Mouse (Mus musculus): ENCODE measurements around the gene Fgf14. TPM values are rescaled to one million over a fixed set of nuclear protein-coding genes. Genes with fewer than 3 reads are reported as not detected.

The Fgf14 gene
- polyA plus RNA-seq, 1 experiment from 2014 or later, result 8.3 TPM

DNA sequence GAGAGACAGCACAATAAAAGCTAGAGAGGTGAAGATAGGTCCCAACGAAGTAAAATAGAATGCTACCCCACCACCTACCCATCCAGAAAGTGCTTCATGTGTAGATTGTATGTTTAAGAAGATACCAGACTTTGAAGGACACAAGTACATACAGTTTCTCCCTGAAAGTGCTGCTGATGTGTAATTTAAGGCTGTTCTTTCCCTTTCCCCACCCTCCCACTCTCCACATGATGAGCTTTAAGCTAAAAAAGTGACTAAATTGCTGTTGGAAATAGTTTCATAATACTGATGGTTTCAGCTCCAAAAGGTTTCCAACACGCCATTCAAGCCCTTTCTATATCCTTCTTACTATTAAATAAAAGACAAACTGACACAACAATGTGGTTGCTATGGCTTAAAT lies 63.5 kb downstream of the Fgf14 start:
- Histone ChIP-seq H3K4me1 (replicated peaks; ENCODE audit: control insufficient read depth, insufficient read depth, low read length) (no peaks in the 10 kb centered on the region), H3K36me3 (ENCODE audit: control insufficient read depth, insufficient read depth, low read length) (no peaks in the 10 kb centered on the region), H3K4me3 (ENCODE audit: low read depth, low read length) (no peak overlapping the region), H3K9ac (ENCODE audit: low read depth, low read length) (no peak overlapping the region), H3K27ac (ENCODE audit: low read depth, low read length) (no peak overlapping the region), H3K9me3 (ENCODE audit: control insufficient read depth, low read length) (no peaks in the 10 kb centered on the region), H3K27me3 (ENCODE audit: control insufficient read depth, insufficient read depth, low read length) (no peaks in the 10 kb centered on the region), H3K4me2 (replicated peaks; ENCODE audit: low read depth, low read length) (no peak overlapping the region)
- DNase-seq (ENCODE audit: low spot score), result no peak
- no peak for ATAC-seq (ENCODE audit: low FRiP score)
- 68% methylated on average over 2 of the region's 2 CpGs for WGBS

DNA sequence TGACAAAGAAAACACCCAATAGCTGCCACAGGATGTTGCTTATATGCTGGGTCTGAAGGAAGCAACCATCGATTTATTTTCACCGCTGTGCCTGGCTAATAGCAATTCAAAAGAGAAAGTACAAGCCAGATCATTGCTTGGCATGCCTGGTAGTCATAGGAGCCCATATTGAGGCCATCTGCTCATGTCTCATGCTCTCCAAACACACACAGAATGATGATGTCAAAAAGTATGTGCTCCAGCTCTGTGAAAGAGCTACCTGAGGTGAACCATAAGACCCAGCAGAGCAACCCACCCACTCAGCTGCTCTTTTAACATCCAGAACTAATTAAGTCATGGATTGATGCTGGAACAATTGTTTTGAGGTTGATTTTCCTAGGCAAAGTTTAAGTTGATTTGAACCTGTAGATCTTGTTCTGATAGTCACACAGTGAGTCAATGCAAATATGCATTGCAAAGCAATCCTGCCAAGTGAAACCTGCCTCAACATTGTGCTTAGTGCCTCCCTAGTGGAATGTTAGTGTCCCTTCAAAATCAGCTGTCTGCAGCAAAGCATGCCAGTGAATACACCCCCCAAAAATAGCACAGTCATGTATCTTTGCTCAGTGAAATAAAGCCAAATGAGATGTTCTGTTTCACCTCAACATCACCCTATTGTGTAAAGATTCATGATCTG lies 70.8 kb downstream of the Fgf14 start:
- Histone ChIP-seq H3K4me2 (replicated peaks; ENCODE audit: low read depth, low read length) (no peak overlapping the region), H3K4me3 (ENCODE audit: low read depth, low read length) (no peak overlapping the region), H3K27ac (ENCODE audit: low read depth, low read length) (no peak overlapping the region), H3K9me3 (ENCODE audit: control insufficient read depth, low read length) (no peaks in the 10 kb centered on the region), H3K36me3 (ENCODE audit: control insufficient read depth, insufficient read depth, low read length) (no peaks in the 10 kb centered on the region), H3K27me3 (ENCODE audit: control insufficient read depth, insufficient read depth, low read length) (no peaks in the 10 kb centered on the region), H3K9ac (ENCODE audit: low read depth, low read length) (no peak overlapping the region), H3K4me1 (replicated peaks; ENCODE audit: control insufficient read depth, insufficient read depth, low read length) (no peaks in the 10 kb centered on the region)
- ATAC-seq (ENCODE audit: low FRiP score) (no peak), DNase-seq (ENCODE audit: low spot score) (no peak)
- WGBS, result 96% methylated on average over 2 of the region's 2 CpGs

GRCm38 (mm10) chr14:124605031-124605743 lies 71.7 kb downstream of the Fgf14 start:
- Histone ChIP-seq H3K27me3 (ENCODE audit: control insufficient read depth, insufficient read depth, low read length) (no peaks in the 10 kb centered on the region), H3K27ac (ENCODE audit: low read depth, low read length) (no peak overlapping the region), H3K4me3 (ENCODE audit: low read depth, low read length) (no peak overlapping the region), H3K4me1 (replicated peaks; ENCODE audit: control insufficient read depth, insufficient read depth, low read length) (no peaks in the 10 kb centered on the region), H3K4me2 (replicated peaks; ENCODE audit: low read depth, low read length) (no peak overlapping the region), H3K9me3 (ENCODE audit: control insufficient read depth, low read length) (no peaks in the 10 kb centered on the region), H3K9ac (ENCODE audit: low read depth, low read length) (no peak overlapping the region), H3K36me3 (ENCODE audit: control insufficient read depth, insufficient read depth, low read length) (no peaks in the 10 kb centered on the region)
- 94% methylated on average over 1 of the region's 1 CpGs for WGBS
- ATAC-seq (ENCODE audit: low FRiP score) (no peak), DNase-seq (ENCODE audit: low spot score) (no peak)

GRCm38 (mm10) chr14:124576571-124576970 lies 100.4 kb downstream of the Fgf14 start:
- no peak overlapping the region for H3K4me2 ChIP-seq (replicated peaks; ENCODE audit: low read depth, low read length)
- no peaks in the 10 kb centered on the region for H3K36me3 ChIP-seq (ENCODE audit: control insufficient read depth, insufficient read depth, low read length)
- no peak for ATAC-seq (ENCODE audit: low FRiP score)
- H3K27me3 ChIP-seq (ENCODE audit: control insufficient read depth, insufficient read depth, low read length), result no peaks in the 10 kb centered on the region
- H3K4me3 ChIP-seq (ENCODE audit: low read depth, low read length), result no peak overlapping the region
- no peaks in the 10 kb centered on the region for H3K4me1 ChIP-seq (replicated peaks; ENCODE audit: control insufficient read depth, insufficient read depth, low read length)
- 85% methylated on average over 1 of the region's 1 CpGs for WGBS
- DNase-seq (ENCODE audit: low spot score), result no peak
- H3K9me3 ChIP-seq (ENCODE audit: control insufficient read depth, low read length), result no peaks in the 10 kb centered on the region
- H3K27ac ChIP-seq (ENCODE audit: low read depth, low read length), result no peak overlapping the region
- no peak overlapping the region for H3K9ac ChIP-seq (ENCODE audit: low read depth, low read length)

DNA sequence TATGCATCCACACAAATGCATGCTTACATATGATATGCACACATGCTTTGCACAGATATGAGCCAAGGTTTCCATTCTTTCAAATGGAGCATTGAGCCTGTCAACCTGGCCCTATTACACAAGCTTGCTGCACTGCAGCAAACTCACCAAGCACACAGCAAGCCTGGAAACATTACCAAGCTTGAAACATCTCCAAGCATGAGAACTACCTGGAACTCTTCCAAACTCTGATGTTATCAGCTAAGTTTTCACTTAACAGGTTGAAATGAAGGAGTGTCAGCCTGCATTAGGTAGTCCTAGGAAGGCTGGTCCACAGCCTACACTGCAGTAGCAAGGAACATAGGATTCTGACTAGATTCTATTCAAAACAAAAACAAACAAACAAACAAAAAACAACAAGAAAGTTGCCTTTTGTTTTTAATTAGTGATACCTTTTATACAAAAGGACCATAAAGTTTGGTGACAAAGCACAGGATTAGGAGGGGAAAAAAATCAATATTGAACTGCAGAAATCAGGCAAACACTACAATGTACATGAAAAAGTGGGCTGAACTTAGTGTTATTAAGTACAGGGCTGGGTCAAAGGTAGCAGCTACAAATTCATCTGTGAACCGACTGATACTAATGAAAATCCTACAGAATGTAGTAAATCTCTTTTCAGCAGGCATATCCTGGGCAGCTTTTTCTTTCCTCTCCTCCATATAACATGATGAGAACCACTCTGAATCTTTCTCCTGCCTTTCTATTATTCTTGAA lies 101.6 kb downstream of the Fgf14 start:
- no peak overlapping the region for H3K9ac ChIP-seq (ENCODE audit: low read depth, low read length)
- no peak overlapping the region for H3K4me2 ChIP-seq (replicated peaks; ENCODE audit: low read depth, low read length)
- no peaks in the 10 kb centered on the region for H3K36me3 ChIP-seq (ENCODE audit: control insufficient read depth, insufficient read depth, low read length)
- no peaks in the 10 kb centered on the region for H3K27me3 ChIP-seq (ENCODE audit: control insufficient read depth, insufficient read depth, low read length)
- no peaks in the 10 kb centered on the region for H3K9me3 ChIP-seq (ENCODE audit: control insufficient read depth, low read length)
- no peak overlapping the region for H3K4me3 ChIP-seq (ENCODE audit: low read depth, low read length)
- no peaks in the 10 kb centered on the region for H3K4me1 ChIP-seq (replicated peaks; ENCODE audit: control insufficient read depth, insufficient read depth, low read length)
- no peak overlapping the region for H3K27ac ChIP-seq (ENCODE audit: low read depth, low read length)
- 88% methylated on average over 1 of the region's 1 CpGs for WGBS
- no peak for DNase-seq (ENCODE audit: low spot score)
- ATAC-seq (ENCODE audit: low FRiP score), result no peak

GRCm38 (mm10) chr14:124566445-124566844 lies 110.5 kb downstream of the Fgf14 start:
- no peaks in the 10 kb centered on the region for H3K27me3 ChIP-seq (ENCODE audit: control insufficient read depth, insufficient read depth, low read length)
- WGBS, result 97% methylated on average over 1 of the region's 1 CpGs
- no peaks in the 10 kb centered on the region for H3K4me1 ChIP-seq (replicated peaks; ENCODE audit: control insufficient read depth, insufficient read depth, low read length)
- H3K27ac ChIP-seq (ENCODE audit: low read depth, low read length), result no peak overlapping the region
- H3K4me2 ChIP-seq (replicated peaks; ENCODE audit: low read depth, low read length), result no peak overlapping the region
- ATAC-seq (ENCODE audit: low FRiP score) (no peak), DNase-seq (ENCODE audit: low spot score) (no peak)
- H3K4me3 ChIP-seq (ENCODE audit: low read depth, low read length), result no peak overlapping the region
- H3K9ac ChIP-seq (ENCODE audit: low read depth, low read length), result no peak overlapping the region
- no peaks in the 10 kb centered on the region for H3K9me3 ChIP-seq (ENCODE audit: control insufficient read depth, low read length)
- no peaks in the 10 kb centered on the region for H3K36me3 ChIP-seq (ENCODE audit: control insufficient read depth, insufficient read depth, low read length)

DNA sequence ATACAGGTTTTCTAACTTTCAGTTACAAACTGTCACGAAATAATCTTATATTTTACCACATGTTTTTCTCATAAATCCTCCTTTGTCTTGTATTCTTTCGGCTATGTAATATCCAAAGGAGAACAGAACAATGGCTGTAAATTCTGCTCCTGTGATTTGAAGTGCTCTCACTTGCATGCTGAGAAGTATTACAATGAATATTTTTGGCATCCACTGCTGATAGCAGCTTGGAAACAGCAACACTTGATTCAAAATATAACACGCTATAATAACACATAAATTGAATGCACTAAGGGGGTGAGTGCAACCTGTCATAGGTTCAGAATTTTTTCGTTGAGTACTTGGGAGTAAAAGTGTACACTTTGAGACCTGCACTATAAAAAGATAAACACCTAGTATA lies 115.4 kb downstream of the Fgf14 start:
- H3K36me3 ChIP-seq (ENCODE audit: control insufficient read depth, insufficient read depth, low read length), result no peaks in the 10 kb centered on the region
- no peaks in the 10 kb centered on the region for H3K27me3 ChIP-seq (ENCODE audit: control insufficient read depth, insufficient read depth, low read length)
- H3K4me3 ChIP-seq (ENCODE audit: low read depth, low read length), result no peak overlapping the region
- no peak for ATAC-seq (ENCODE audit: low FRiP score)
- H3K4me1 ChIP-seq (replicated peaks; ENCODE audit: control insufficient read depth, insufficient read depth, low read length), result no peaks in the 10 kb centered on the region
- 77% methylated on average over 4 of the region's 4 CpGs for WGBS
- H3K9me3 ChIP-seq (ENCODE audit: control insufficient read depth, low read length), result no peaks in the 10 kb centered on the region
- no peak overlapping the region for H3K9ac ChIP-seq (ENCODE audit: low read depth, low read length)
- no peak overlapping the region for H3K27ac ChIP-seq (ENCODE audit: low read depth, low read length)
- no peak for DNase-seq (ENCODE audit: low spot score)
- H3K4me2 ChIP-seq (replicated peaks; ENCODE audit: low read depth, low read length), result no peak overlapping the region

DNA sequence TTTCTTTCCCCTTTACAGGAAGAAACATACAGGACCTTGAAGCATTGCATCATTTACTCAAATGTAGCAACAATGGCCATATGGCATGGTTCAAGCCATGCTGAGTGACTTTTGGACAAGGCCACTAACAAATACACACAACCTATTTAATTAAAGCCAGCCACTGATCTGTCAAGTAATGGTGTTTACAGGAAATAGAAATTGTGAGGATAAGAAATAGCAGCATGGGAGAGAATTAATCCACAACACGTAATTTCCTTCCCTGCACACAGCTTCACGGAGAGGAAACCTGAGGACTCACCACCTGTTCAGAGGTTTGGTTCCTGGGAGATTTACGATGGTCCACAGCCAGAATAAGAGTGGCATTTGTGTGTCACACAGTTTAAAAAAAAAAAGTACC lies 140.8 kb downstream of the Fgf14 start:
- 77% methylated on average over 3 of the region's 3 CpGs for WGBS
- no peak for DNase-seq (ENCODE audit: low spot score)
- ATAC-seq (ENCODE audit: low FRiP score), result no peak
- H3K4me3 ChIP-seq (ENCODE audit: low read depth, low read length), result no peak overlapping the region
- H3K4me2 ChIP-seq (replicated peaks; ENCODE audit: low read depth, low read length), result no peak overlapping the region
- no peaks in the 10 kb centered on the region for H3K9me3 ChIP-seq (ENCODE audit: control insufficient read depth, low read length)
- H3K9ac ChIP-seq (ENCODE audit: low read depth, low read length), result no peak overlapping the region
- H3K4me1 ChIP-seq (replicated peaks; ENCODE audit: control insufficient read depth, insufficient read depth, low read length), result no peaks in the 10 kb centered on the region
- H3K27me3 ChIP-seq (ENCODE audit: control insufficient read depth, insufficient read depth, low read length), result no peaks in the 10 kb centered on the region
- no peaks in the 10 kb centered on the region for H3K36me3 ChIP-seq (ENCODE audit: control insufficient read depth, insufficient read depth, low read length)
- no peak overlapping the region for H3K27ac ChIP-seq (ENCODE audit: low read depth, low read length)

All from hindbrain, embryonic 11.5 days (tissue).